Mouse (Mus musculus) kidney, adult 18-20 months (tissue): Measurements from ENCODE around the gene Wnk4.

Source experiments
- DNase-seq: peaks from one replicate; pipeline ENCODE4 v3.0.0; 2021

Wnk4 gene

DNA sequence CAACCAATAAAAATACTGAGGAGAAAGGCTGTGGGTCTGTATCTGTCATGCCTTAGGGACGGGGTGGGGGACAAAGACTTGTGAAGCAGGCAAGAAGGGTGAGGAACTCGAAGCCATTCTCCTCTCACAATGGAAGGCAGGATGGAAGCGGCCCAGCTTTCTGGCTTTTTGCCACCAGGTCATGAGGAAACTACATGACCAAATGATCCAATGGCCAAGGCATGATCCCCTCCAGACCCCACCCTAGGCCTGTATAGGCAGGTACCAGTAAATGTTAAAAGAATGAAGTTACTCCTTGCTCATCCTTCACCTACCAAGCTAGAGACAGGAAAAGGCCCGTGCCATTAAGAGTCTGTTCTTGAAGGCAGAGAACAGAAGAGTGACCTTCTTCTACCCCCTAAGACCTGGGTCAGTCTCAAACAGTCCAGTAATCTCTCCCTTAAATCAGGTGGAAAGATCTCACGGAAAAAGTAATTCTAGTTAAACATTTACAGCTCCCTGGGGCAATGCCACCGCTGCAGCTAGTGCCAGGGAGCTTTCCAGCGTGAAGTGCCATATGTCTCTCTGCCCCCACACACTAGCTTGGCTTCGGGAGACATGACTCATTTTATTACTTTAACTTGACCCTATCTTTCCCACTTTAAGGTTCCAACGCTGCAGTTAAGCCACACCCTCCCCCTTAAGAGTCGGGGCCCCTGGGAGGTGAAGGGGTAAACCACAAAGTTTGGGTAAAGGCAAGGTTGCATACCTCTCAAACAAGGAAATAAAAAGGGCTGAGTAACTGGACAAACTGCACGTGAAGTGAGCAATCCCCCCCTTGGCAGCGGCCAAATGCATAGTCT is 17.2 kb downstream of the Wnk4 start:
- DNase-seq = peak; percentile 80

DNA sequence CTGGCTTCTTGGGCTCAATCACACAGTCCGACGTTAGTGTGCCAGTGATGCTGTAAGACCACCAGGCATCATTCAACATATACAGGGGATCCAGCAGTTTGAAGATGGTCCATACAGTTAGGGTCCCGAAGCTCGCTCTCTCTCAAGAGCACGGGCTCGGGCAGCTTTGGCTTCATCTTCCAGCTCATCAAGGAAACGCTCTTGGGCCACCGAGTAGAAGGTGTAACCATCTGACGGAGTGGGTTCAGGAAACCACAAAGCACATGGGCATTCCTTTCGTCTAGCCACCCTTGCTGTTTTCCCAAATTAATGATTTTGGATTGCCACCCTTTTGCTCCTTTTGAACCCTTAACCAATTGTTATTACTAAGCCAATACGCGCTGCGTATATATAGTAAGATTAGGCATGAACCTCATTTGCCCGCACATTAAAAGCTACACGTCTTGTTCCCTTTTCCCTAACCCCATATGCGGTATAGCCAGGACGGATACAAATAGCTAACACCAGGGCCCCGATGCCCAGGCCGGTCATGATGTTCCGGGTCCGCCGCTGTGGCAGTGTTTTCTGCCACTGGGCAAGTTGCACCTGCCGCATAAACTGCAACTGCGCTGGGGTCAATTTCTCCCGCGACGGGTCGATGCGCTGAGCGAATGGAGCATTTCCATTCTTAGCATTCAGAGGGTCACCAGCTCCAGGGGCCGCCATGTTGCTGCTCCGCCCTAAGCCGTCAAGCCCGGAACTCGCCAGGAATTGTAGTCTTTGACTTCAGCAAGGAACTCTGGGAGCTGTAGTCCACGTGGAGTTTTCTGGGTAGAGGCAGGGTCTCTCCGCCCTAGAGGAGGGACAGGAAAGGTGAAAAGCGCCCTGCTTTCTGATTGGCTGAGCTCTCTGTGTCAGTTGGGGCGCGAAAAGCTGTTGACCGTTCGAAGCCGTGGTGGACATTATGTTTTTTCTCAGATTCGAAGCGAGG is 18.1 kb downstream of the Wnk4 start, which contains the start of the genes Cntd1 and Coa3:
Gene Cntd1, plus strand, starts transcription at position 790 of the 970 bp plus-strand sequence.
Gene Coa3, minus strand, starts transcription at position 892 of the 970 bp plus-strand sequence.
- peak; percentile 88 for DNase-seq

DNA sequence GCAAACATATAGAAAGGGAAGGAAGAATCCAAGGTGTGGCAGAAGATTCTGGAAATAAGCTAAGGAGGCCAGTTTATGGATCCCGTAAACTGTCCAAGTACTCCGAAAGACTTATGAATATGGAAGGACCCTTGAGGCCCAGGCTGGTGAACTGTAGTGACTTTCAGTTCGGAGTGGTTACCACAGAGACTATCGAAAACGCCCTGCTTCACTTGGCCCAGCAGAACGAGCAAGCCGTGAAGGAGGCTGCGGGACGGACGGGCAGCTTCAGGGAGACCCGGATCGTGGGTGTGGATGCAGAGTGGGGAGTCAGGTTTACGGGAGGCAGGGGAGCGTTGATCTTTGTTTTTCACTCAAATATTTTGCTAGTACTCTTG is 18.8 kb downstream of the Wnk4 start:
- no peak for DNase-seq

DNA sequence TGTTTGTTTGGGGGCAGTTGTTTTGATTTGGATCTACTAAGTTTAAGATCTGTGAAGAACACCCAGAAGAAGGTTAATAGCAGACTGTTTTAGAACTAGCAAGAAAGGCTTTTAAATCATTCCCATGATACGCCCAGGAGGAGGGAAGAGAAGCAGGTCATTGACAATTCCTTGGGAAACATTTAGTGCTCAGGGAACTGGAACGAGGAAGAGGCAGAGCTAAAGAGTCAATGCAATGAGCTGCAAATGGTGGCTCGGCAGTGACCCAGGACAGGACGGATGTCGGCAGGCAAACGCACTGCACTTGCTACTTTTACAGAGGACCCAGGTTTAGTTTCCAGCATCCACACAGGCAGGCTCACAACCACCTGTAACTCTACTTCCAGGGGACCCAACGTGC is 20.5 kb downstream of the Wnk4 start:
- peak; percentile 29 for DNase-seq

DNA sequence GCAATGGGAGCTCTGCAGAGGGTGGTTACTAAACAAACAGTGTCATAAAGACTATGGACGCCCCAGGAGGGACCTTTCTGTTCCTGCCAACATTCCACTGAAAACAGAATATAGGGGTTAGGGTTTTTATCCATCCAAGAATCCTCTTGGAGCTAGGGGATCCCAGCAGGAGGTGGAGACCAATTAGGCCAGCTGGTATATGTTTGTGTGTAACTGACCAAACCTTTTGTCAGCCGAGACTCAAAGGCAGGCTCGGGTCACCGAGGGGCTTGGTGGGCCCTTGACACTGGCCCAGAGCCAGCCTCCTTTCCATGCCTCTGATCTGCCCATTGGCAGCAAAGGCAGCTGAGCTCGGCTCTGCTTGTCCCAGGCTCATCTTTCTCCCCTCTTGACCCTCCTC is 22.5 kb downstream of the Wnk4 start:
- DNase-seq = no peak

DNA sequence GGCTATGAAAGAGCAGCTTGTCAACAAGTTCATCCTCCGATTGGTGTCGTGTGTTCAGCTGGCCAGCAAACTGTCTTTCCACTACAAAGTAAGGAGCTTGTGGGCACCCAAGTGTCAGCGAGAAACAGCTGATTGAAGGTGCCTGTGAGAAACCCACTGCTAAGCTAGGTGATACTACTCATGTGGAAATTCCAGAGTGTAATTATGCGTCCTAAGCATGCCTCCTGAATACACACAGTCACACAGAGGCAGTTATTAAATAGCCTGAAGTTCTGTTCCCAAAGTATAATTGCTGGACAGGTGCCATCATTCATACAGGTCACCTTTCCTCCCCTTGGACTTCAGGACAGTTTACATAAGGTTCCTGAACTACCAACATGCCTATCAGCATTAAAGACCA is 23.4 kb downstream of the Wnk4 start:
- peak; percentile 57 for DNase-seq

DNA sequence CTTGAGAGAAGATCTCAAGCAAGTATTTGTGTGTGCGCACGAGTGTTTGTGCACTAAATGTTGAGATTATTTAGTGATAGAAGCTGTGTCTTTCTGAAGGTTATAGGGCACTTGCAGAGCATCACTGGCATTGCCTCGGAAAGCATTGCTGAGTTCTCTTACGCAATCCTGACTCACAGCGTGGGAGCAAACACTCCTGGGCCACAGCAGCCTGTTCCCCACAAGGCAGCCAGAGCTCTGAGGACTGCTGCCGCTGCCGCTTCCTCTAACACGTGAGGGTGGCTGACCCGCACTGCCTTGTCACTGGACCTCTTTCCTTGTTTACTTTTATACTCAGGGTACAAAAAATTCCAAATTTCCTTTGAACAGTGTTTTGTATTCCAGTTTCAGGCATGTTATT is 26.9 kb downstream of the Wnk4 start:
- DNase-seq = no peak

DNA sequence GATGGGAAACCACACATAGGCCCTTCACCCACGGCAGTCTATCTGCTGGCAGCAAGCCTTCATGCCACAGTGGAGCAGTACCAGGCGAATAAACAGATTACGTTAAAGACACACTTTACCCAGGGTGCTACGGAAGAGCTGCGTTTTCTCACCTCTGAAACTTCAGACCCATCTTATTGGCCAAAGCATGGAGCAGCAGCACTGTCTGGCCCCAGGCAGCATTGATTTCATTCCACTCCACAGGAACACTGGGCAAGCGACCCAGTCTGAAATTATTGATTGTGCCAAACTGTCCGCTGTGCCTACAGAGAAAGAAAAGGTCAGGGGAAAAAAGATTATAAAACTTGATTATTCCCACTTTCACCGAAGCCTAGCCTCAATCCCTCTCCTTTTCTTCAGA is 30.9 kb downstream of the Wnk4 start:
- DNase-seq = no peak

DNA sequence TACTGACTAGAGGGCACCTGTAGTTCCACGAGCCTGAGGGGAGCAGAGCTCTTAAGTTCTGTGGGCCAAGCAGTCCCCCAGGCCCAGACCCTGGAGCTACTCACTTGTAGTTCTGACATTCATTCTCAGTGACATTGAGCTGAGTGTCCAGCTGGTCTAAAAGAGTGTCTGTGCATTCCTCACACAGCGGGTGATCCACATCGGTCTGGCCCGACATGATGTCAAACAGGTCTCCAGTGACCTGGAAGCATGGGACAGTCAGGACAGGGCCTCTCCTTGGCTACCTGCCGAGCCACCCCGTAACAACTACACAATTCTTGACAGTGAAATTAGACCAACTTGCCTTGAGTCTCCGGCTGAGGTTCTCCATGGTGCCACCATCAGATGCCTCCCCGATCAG is 34.8 kb downstream of the Wnk4 start:
- no peak for DNase-seq

DNA sequence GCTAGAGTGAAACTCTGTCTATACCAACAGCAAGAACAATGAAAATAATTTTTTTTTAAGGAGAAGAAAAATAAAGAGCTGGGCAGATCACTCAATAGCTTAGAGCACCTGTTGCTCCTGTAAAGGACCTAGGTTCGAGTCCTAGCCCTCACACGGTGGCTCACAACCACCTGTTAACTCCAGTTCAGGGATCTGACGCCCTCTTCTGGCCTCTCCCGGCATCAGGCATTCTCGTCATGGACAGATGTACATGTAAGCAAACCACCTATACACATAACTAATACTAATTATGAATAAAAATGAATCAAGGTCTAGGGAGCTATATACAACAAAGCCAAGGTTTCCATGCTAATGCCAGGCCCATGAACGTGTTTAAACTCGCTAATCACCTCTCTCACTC is 40.5 kb downstream of the Wnk4 start:
- DNase-seq = no peak

DNA sequence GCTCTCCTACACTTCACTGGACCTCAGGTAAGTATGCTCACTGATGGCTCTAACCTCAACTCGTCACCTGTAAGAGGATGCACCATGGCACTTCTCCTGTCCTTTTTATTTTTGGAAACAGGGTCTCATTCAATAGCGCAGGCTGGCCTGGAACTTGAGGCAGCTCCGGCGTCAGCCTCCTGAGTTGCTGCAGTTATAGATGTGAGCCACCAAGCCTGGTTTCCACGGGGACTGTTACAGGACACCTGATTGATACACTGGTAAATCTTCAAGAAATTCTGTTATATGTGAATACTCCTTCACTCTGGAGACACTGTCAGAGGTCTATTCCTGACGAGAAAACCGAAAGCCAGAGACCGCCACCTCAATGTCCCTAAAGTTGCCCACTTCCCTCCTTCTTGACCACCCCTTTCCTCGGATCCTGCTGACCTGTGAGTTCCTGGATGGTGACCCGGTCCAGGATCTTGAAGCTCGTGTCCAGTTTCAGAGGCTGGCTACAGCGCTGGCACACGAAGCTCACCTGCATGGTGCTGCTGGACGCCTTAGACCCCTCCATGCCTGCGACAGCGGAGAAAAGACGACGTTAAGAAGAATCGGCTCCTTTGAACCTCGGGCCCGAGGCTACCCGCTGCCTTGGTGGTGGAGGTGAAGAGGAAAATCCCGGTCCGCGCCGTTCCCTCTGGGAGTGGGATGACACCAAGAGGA is 41.1 kb downstream of the Wnk4 start:
- DNase-seq = no peak

DNA sequence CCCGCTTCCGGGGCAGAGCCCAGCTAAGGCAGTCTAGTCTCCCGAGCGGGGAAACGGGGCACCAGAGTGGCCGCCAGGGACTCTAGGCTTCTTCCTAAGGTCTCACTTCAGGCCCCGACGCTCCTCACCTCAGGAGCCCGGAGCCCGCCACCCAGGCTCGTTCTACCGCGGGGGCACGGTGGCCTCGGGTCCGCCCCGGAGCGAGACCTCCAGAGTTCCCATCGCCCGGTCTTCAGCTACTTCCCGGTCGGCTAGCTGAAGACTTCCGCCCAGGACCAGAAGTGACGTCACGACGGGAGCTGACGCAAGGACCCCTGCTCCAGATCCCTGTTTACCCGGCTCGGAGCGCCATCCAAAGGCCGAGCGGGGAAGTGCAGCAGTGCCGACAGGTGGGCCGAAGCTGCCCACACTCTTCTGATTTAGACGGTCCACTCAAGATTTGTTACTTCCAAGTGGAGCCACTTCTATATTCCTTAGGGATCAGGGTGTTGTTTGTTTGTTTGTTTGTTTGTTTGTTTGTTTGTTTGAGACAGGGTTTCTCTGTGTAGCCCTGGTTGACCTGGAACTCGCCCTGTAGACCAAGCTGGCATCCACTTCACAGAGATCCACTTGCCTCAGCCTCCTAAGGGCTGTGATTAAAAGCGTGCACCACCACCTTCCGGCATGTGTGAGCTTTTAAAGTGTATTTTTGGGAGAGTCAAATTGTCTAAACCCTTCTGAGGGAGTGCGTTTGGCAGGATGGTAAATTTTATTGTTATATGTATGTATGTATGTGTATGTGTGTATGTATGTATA is 41.8 kb downstream of the Wnk4 start, which contains the start of gene Becn1:
Gene Becn1, minus strand, starts transcription at position 283 of the 795 bp plus-strand sequence.
- DNase-seq = peak; percentile 98

DNA sequence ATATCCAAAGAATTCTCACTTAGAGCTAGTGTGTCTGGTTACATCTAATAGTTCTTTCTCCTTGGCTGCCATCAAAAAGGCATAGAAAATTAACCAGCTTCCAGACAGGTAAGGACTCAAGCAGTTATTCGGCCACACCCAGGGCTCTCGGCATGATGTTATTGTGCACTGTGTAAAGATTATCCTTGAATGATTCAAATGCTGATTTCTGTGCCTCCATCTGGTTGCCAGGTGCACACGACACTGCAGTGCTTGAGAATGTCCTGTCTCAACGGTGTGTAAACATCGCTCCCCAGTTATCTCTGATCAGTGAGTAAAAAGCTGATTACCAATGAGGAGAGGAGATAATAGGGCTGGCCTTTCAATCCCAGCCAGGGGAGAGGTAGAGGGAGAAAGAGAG is 47.4 kb downstream of the Wnk4 start:
- DNase-seq = no peak

DNA sequence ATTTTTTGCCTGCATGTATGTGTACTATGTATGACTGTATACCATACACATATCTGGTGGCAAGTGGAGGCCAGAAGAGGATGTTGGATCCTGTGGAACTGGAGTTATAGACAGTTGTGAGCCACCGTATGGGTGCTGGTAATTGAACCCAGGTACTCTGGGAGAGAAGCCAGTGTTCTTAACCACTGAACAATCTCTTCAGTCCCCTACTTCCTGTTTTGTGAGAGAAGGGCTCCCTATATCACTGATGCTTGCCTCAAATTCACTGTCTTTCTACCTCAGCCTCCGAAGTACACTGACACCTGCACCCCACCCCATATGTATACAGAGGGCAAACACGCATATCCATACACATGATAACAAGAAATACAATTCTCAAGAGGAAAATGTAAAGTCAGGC is 50.7 kb downstream of the Wnk4 start:
- no peak for DNase-seq

DNA sequence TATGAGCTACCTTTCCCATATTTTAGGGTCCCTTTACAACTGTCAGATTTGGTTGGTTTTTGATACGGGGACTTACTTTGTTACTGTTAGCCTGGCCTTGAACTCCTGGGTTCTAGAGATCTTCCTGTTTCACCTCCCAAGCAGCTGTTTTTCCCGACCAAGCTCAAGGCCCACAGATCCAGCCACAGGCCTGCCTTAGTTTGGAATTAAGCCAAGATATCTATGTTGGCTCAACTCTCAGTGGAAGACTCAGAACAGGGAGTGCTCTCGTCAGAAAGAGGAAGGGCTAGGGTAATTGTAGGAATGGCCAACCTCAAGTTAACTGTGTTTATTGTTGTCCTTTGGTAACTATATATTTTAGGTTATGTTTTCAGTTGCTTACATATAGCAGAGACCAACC is 51.8 kb downstream of the Wnk4 start:
- no peak for DNase-seq

DNA sequence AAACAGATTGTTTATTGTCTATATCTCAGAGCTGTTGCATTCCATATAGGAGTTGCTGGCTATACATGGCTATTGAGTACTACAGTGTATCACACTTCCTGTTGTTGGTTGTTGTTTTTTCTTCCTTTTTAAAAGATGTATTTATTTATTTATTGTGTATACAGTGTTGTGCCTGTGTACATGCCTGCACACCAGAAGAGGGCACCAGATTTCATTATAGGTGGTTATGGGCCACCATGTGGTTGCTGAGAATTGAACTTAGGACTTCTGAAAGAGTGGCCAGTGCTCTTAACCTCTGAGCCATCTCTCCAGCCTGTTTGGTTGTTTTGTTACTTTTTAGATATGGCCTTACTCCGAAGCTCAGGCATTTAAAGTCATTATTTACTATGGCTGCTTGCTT is 54.2 kb downstream of the Wnk4 start:
- no peak for DNase-seq

DNA sequence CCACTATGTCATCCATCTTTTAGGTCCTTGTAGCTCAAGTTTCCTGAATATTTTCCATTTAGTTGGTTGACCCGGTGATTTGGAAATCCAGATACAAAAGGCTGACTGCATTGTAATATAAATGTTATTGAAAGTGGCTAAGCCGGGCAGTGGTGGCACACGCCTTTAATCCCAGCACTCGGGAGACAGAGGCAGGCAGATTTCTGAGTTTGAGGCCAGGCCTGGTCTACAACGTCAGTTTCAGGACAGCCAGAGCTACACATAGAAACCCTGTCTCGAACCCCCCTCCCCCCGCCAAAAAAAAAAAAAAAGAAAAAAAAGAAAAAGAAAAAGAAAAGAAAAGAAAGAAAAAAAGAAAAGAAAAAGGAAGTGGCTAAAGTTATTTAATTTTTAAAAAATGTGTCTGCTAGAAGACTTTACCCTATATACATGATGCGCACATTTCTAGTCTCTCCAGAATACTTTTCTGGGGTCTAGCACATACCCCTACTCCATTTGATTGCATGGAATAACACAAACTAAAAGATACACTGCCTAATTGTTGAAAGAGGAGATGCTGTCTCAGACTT is 54.8 kb downstream of the Wnk4 start:
- no peak for DNase-seq

DNA sequence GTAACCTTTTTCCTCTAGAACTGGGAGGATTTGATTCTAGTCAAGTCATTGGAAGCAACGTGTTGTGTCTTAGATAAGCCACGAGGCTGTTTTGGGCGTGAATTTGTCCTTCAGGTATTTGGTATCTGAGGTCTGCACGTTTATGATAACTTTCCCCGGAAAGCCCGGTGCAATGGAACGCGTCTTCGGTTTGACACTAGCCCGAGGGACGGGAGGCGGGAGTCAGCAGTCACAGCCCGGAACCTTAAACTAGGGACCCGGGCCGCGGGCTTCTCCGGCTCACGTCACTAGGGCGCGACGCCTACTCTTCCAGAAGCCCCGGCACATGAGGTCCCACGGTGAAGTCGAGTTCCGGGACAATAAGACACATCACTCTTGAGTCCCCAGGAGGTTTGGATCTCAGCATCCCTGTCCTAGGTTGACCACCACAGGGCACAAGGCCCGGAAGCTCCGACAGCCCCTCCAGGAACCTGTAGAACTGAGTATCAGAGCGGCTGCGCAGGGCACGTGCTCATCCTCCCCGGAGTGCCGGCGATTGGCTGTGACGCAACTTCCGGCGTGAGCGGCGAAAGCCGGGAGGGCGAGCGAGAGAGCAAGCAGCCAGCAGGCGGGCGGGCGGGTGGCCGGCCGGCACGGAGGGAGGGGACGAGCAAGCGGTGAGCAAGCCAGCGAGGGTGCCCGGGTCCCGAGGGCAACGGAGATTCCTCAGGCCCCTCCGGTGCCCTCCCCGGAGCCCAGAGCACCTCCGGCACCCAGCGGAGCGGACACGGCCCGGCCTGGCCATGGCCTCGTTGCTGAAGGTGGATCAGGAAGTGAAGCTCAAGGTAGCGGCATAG is 55.5 kb downstream of the Wnk4 start, which contains the start of gene Psme3:
Gene Psme3, plus strand, starts transcription at position 549 of the 836 bp plus-strand sequence.
- DNase-seq = peak; percentile 97

DNA sequence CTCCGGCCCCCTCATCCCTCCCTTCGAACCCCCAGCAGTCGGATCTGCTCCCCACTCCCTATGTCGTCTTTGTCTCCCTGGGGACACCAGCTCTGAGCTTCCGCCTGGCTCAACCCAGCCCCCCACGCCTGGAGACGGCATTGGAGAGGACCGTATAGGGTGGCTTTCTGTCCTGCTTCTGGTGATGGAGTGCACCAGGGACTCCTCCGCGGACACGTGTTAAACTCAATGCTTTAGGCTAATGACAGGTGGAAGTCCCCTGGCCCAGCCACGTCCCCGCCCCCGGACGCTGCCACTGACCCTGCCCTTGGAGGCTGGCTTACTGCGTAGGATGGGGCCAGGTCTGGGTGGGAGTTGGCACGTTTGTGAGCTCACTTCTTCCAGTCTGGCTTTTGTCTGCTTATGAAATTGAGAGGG is 56.1 kb downstream of the Wnk4 start:
- no peak for DNase-seq

DNA sequence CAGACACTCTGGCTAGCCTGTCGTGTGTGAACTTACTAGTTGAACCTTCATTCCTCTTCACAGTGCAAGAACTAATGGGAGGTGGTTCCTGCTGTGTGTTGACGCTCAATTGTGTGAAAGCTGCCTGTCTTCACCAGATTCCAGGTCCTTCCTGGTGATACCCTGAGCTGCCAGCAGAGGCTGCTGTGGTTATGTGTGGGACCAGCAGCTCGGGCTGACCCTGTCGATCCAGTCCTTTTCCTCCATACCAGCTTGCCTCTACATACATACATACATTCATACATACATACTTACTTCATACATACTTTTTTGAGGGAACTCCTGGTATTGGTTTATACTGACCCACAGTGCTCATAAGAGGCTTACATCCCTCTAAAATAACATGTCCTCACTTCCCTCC is 63.2 kb downstream of the Wnk4 start:
- peak; percentile 88 for DNase-seq

DNA sequence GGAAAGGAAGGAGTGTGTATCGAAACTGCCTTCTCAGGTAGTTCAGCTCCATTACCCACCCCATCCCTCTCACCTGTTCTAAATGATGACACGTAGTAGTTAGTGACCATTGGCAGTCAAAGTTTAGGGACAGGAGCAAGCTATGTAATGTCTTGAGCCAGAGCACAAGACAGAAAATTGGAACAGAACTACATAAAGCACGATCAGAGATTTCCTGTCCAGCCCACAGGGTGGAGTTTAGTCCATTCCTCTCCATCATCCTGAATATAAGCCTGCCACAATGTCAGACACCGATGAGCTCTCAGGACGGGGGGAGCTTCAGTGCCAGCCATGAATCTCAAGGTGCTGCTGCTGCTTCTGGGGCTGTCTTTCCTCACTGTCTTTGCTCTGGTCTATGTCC is 64.4 kb downstream of the Wnk4 start, which contains the start of gene Aoc2:
Gene Aoc2, plus strand, starts transcription at position 301 of the 400 bp plus-strand sequence.
- no peak for DNase-seq
